27 mouse cellular contexts compared by ENCODE assay signal in genomic region chr8:70925754-70926153, GRCm38 (mm10). TPM values are rescaled to one million over a fixed set of nuclear protein-coding genes. Genes with fewer than 3 reads are reported as not detected.
"Had no signal": no experiment of that assay in that cellular context is flagged by ENCODE, and none has a peak within 500 bp of the region (broad histone marks: within the 10 kb centered on the region; RNA-seq: fewer than 3 reads in every experiment).

No protein-coding gene starts in this region.

- H3K4me3 ChIP-seq: heart, embryonic 13.5 days; heart, embryonic 15.5 days; hindbrain, embryonic 13.5 days; hindbrain, embryonic 15.5 days; kidney, embryonic 15.5 days; limb, embryonic 13.5 days; limb, embryonic 15.5 days; liver, embryonic 12.5 days had no signal

- DNase-seq: forebrain, postnatal 0 days; gastrocnemius, postnatal 14 days; gastrocnemius, postnatal 36 days; heart, adult 18-20 months; kidney, adult 11 months; kidney, adult 2 months; kidney, adult 9 months; kidney, postnatal 14 days; kidney, postnatal 36 days; layer of hippocampus, postnatal 36 days; left cerebral cortex, postnatal 4 days had no signal

- H3K27ac ChIP-seq: heart, embryonic 13.5 days; heart, embryonic 15.5 days; hindbrain, embryonic 13.5 days; hindbrain, embryonic 15.5 days; hindbrain, postnatal 0 days; kidney, embryonic 15.5 days; kidney, postnatal 0 days; limb, embryonic 13.5 days; limb, embryonic 15.5 days; liver, embryonic 12.5 days; liver, embryonic 14.5 days had no signal

RNA-seq across cellular contexts. Expression of gene Slc5a5, which starts 33.2 kb away (rescaled TPM):
- total RNA-seq: gastrocnemius, adult 8-10 months; heart, adult 18-20 months; heart, adult 8-10 months; heart, postnatal 25 days; hematopoietic stem cell, adult 5-6 weeks; liver, adult 2 months had no signal
